Mouse (Mus musculus) cerebellum, adult 8-10 months (tissue): ENCODE measurements around the gene Ctxn1.
"Not testable (repeated sequence)": the region's sequence is repeated elsewhere in the genome, so short reads cannot be mapped to it uniquely, and the experiment has no call there.

Source experiments
- DNase-seq: peaks from one replicate; pipeline ENCODE4 v3.0.0; 2022

The Ctxn1 gene

GRCm38 (mm10) chr8:4259125-4259804, at the start of gene Ctxn1:
Ctxn1 (minus strand) TSS chr8:4259274.
- DNase-seq = peak; percentile 62

DNA sequence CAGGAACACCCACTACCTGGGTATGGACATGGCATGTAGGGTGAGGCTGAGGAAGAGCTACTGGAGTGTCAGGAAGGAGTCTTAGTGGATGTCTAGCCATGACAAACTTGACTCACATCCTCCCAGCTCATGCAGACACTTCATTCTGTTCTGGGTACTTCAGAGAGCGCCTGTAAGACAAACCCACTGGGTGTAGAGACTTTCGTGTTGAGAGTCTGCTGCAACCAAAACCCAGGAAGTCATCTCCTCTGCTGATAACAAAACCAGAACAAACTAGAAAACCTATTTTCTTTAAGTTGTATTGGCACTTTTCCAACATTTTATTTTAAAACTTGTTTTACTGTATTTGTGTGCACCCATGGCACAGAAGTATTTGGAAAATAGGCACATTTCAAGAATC, 46.8 kb upstream of the Ctxn1 start:
- no peak for DNase-seq

DNA sequence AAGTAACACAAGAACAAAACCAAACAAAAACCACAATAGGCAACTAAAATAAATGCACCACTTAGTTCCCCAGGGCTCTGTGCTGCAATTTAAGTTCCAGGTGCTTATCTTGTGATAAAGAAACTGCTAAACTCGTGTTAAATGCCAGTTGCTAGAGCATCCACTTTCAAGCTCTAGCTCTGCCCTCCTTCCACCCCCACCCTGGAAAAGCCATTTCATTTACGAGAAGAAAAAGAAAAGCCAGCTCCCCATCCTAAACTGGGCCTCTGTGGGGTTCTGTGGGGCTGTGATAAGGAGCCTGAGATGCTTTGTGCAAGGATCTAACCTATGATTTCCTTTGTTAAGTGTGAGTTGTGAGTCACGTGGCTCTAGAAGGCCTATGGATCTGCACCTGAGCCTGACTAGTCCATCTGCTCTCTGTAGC, 45.1 kb upstream of the Ctxn1 start:
- DNase-seq = no peak

GRCm38 (mm10) chr8:4297822-4298221, 38.7 kb upstream of the Ctxn1 start:
- DNase-seq = no peak

GRCm38 (mm10) chr8:4292738-4293137, 33.7 kb upstream of the Ctxn1 start:
- DNase-seq = no peak

GRCm38 (mm10) chr8:4276111-4276465, 17.0 kb upstream of the Ctxn1 start:
- DNase-seq = no peak

DNA sequence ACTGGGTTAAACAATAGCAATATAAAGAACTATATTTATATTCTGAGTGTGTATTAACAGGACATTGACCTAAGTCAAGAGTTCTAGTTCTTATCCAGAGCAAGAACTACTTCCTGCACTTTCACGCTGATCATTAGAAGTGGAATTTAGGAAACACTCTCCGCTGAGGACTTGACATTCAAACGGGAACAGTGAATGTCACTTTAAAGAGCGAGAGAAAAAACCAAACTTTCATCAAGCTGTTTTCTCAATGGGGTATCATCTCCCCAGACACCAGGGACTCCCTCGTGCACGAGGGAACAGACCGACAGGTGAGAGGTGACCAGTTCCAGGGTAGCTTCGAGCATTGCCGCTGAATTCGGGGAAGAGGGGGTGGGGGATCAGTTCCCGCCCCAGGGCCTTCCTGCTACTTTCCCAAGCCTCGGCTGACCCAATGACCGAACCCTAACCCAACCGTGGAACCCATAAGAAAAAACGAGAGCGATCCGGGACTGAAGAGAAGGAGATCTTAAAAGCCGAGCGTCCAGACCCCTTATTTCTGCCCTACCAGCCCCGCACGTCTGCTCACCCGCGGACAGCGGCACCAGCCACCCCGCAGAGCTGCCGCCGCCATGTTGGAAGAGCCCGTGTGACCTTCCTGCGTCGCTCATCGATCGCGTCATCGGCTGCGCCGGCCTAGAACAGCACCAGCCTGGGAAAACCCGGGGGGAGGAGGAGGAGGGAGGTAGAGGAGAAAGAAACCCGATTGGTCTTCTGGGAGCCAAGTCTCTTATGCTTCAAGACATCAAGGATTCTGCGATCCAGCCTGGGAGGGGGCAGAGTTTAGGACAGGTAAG, 16.4 kb upstream of the Ctxn1 start, which contains the start of gene Timm44:
Timm44 (minus strand) TSS at position 639 of the 836 bp plus-strand sequence.
- DNase-seq = peak; percentile 94

GRCm38 (mm10) chr8:4269609-4270008, 10.5 kb upstream of the Ctxn1 start:
- DNase-seq = no peak

DNA sequence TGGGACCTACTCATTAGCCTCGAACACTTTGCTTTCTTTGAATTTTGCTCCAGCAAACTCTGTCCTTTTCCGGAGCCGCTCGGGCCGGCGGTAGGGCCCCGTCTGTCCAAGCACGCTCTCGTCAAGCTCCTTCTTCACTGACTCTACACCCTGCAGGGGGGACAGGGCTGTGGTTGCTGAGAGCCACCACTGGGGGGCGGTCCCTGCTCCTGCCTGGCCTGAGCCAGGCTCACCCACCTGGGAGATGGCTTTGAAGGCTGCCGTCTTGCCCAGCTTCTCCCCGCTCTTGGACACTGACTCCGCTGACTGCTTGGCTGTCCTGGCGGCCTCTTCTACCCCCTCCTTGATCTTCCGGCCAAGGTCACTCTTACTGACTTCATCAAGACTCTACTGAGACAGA, 8.6 kb upstream of the Ctxn1 start:
- DNase-seq = no peak

- no peak for DNase-seq
Observed at GRCm38 (mm10) chr8:4265160-4265914, 6.3 kb upstream of the Ctxn1 start.

DNA sequence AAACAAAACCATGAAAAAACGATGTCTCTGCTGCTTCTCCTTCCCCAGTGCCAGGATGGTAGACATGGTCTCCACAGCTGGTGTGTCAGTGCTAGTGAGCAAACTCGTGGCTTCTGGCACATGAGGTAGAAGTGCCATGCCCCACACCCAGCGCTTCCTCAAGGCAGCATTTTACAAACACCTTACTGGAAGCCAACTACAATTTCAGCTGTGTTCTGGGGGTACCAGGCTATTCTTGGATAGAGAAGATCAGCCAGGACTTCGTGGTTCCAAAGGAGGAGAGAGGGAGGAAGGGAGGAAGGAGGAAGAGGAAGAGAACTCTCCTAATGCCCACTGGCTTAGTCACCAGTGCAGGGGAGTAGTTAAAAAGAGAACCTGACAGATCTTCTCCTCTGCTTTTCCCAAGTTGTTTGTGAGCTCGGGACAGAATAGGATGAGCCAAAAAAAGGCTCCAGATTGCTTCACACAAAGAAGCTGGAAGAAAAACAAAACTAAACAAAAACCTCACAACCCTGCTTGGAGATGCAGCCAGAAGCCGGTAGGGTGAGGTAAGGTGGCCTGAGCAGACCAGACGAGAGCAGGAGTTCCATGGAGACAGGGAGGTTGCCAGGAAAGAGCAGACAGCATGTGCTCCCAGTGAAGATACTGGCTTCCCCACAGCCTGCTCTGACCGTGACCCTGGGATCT, 4.2 kb upstream of the Ctxn1 start:
- no peak for DNase-seq

GRCm38 (mm10) chr8:4259805-4260170, 714 bp upstream of the Ctxn1 start:
- DNase-seq = no peak

DNA sequence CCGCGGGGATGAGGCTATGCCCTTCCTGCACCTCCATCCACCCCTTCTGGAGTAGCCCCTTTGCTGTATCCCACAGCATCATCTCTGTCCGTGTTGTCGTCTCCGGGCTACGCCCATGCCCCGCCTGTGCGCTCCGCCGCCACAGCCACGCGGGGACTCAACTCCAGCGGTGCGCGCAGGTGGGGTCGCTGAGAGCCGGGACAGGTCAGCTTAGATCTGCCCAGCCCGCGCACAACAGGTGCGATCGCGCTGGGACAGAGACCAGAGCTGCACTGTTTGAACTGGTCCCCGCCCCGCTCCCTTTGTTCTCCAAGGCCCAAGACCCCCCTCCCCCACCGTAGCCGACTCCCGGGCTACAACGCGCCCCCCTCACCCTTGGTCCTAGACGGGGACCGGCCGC, 396 bp downstream of the Ctxn1 start:
- no peak for DNase-seq

DNA sequence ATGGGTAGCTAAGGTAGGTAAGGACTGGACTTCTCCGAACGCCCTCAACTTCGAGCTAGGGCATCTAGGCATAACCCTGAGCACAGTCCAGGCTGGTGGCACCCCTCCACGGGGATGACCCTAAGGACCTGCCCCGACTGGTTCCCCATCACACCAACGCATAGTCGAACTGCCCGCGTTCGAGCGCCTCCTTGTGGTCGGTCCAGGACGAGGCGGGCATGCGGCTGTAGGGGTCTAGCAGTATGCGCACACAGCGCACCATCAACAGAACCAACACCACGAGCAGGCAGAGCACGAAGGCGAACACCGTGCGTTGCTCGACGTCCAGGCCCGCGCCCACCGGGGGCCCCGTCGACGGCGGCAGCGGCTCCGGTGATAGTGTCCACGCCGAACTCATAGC, 841 bp downstream of the Ctxn1 start:
- peak; percentile 66 for DNase-seq

- no peak for DNase-seq
Observed at GRCm38 (mm10) chr8:4257350-4257749, 1.7 kb downstream of the Ctxn1 start.

- no peak for DNase-seq
Observed at GRCm38 (mm10) chr8:4256911-4257310, 2.2 kb downstream of the Ctxn1 start.

GRCm38 (mm10) chr8:4255471-4255870, 3.6 kb downstream of the Ctxn1 start:
- not testable (repeated sequence) for DNase-seq

DNA sequence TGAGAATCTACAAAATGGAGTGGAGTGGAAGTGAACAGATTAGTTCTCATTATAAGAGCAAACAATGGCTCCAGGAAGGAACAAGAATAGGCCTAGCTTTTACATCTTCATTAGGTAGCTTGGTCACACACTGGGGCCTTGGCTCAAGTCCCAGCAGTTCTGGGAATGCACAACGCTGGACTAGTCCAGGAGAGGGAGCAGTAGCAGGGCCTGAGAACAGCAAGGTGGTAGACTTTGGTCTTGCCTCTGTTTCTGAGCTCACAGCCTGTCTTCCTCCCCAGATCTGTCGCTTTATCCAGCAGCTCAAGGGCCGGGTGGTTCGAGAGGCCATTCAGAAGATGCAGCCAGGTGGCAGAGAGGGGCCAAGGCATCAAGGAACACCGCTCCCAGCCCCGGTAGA, 5.1 kb downstream of the Ctxn1 start:
- DNase-seq = peak; percentile 75

GRCm38 (mm10) chr8:4252934-4253841, 5.9 kb downstream of the Ctxn1 start, which contains the start of gene Snapc2:
Snapc2 (plus strand) TSS chr8:4253080.
- DNase-seq = peak; percentile 91

GRCm38 (mm10) chr8:4252116-4252760, 6.8 kb downstream of the Ctxn1 start:
- DNase-seq = no peak

- peak; percentile 79 for DNase-seq
Observed at GRCm38 (mm10) chr8:4250306-4250970, 8.6 kb downstream of the Ctxn1 start.
